In genomic region chr10:46827109-46827812, GRCm38 (mm10) we compare ENCODE assay signal across 12 mouse cellular contexts.
DNase-seq lines count a peak whose midpoint lies in the region; ATAC-seq and TF ChIP-seq lines count a peak whose summit lies in the region.
"Had no signal": no experiment of that assay in that cellular context is flagged by ENCODE, and none has a peak within 500 bp of the region (broad histone marks: within the 10 kb centered on the region; RNA-seq: fewer than 3 reads in every experiment).

No protein-coding gene starts in this region.

- TF ChIP-seq CTCF in left cerebral cortex, adult 2 months (IDR thresholded peaks at IDR 0.05) = peak; percentile 46
- TF ChIP-seq CTCF in stomach, postnatal 0 days (IDR thresholded peaks at IDR 0.05; ENCODE audit: low read depth) = peak; percentile 24

- H3K4me2 ChIP-seq in stomach, postnatal 0 days (replicated peaks; ENCODE audit: low read depth) = no peak overlapping the region
- H3K4me2 ChIP-seq: embryonic facial prominence, embryonic 12.5 days; liver, embryonic 15.5 days had no signal

- no peaks in the 10 kb centered on the region for H3K27me3 ChIP-seq in stomach, postnatal 0 days (ENCODE audit: control insufficient read depth, insufficient read depth, low read length)
- H3K27me3 ChIP-seq: embryonic facial prominence, embryonic 12.5 days; liver, embryonic 15.5 days had no signal

- no peak for DNase-seq in left cerebral cortex, adult 2 months (ENCODE audit: extremely low spot score in 1 of 2, low spot score in 2 of 2)
- DNase-seq in left cerebral cortex, postnatal 36 days (ENCODE audit: low spot score in 2 of 2) = no peak
- peak; percentile 59 for DNase-seq in embryo, embryonic 11 days
- peak; percentile 0 for DNase-seq in hindlimb bud, embryonic 11.5 days (ENCODE audit: extremely low spot score, low read depth, low spot score)
- no peak for DNase-seq in stomach, postnatal 0 days (ENCODE audit: low spot score)
- DNase-seq in spleen, postnatal 14 days (ENCODE audit: low spot score in 2 of 2) = no peak
- DNase-seq in ovary, adult 18-20 months (ENCODE audit: low spot score) = no peak
- no peak for DNase-seq in adrenal gland, postnatal 36 days
- DNase-seq: thymus, adult 2 months had no signal

- H3K9me3 ChIP-seq in stomach, postnatal 0 days (ENCODE audit: control insufficient read depth, low read length) = no peaks in the 10 kb centered on the region
- H3K9me3 ChIP-seq: embryonic facial prominence, embryonic 12.5 days; G1E; liver, embryonic 15.5 days had no signal

- H3K36me3 ChIP-seq in stomach, postnatal 0 days (ENCODE audit: control insufficient read depth, insufficient read depth, low read length) = no peaks in the 10 kb centered on the region
- H3K36me3 ChIP-seq: embryonic facial prominence, embryonic 12.5 days; G1E; liver, embryonic 15.5 days had no signal

- no peak overlapping the region for H3K27ac ChIP-seq in left cerebral cortex, adult 2 months
- no peak overlapping the region for H3K27ac ChIP-seq in stomach, postnatal 0 days (replicated peaks)
- H3K27ac ChIP-seq: embryonic facial prominence, embryonic 12.5 days; liver, embryonic 15.5 days had no signal

- no peak overlapping the region for H3K4me3 ChIP-seq in left cerebral cortex, adult 2 months
- no peak overlapping the region for H3K4me3 ChIP-seq in stomach, postnatal 0 days (ENCODE audit: low read depth, low read length)
- H3K4me3 ChIP-seq: embryonic facial prominence, embryonic 12.5 days; liver, embryonic 15.5 days had no signal

- intact Hi-C loops in left cerebral cortex, adult 2 months (cut with DNase I) = loop anchor here (10.0 kb wide), 1 partner anchor 772 kb away; no protein-coding TSS in a partner anchor
- intact Hi-C loops in left cerebral cortex, postnatal 36 days (cut with DNase I) = loop anchor here (10.0 kb wide), 1 partner anchor 592 kb away; no protein-coding TSS in a partner anchor

- no peak for ATAC-seq in stomach, postnatal 0 days (ENCODE audit: low FRiP score, low TSS enrichment)

- TF ChIP-seq EP300 in stomach, postnatal 0 days (optimal IDR thresholded peaks at IDR 0.05) = no peak

- no peaks in the 10 kb centered on the region for H3K4me1 ChIP-seq in stomach, postnatal 0 days (replicated peaks; ENCODE audit: control insufficient read depth, insufficient read depth)
- H3K4me1 ChIP-seq: embryonic facial prominence, embryonic 12.5 days; liver, embryonic 15.5 days had no signal

- no peak overlapping the region for H3K9ac ChIP-seq in stomach, postnatal 0 days (ENCODE audit: low read length)
- H3K9ac ChIP-seq: embryonic facial prominence, embryonic 12.5 days; liver, embryonic 15.5 days had no signal

- WGBS in stomach, postnatal 0 days = 53% methylated on average over 1 of the region's 1 CpGs

Comparison
In these comparisons a context has a peak if more than half of its experiments do, and no peak if none do; other contexts are left out.
1. DNase-seq: peak in embryo, embryonic 11 days (single experiment) and hindlimb bud, embryonic 11.5 days (single experiment); none in left cerebral cortex, adult 2 months (0 of 2), left cerebral cortex, postnatal 36 days (0 of 2), stomach, postnatal 0 days (single experiment), spleen, postnatal 14 days (0 of 2), ovary, adult 18-20 months (single experiment) and adrenal gland, postnatal 36 days (0 of 2).